Mouse (Mus musculus) liver, embryonic 14.5 days (tissue): ENCODE data around the gene Nhlrc2. TPM values are rescaled to one million over a fixed set of nuclear protein-coding genes. Genes with fewer than 3 reads are reported as not detected.

ENCODE experiments used
- ATAC-seq: fragments of 200-750 bp; cut with Nextera tagmentation; 2 replicates; pipeline ENCODE4 v1.8.0; 2017; ENCODE audit warnings: moderate number of reproducible peaks, mild to moderate bottlenecking, moderate library complexity; ENCODE audit not compliant: insufficient read depth
- DNase-seq, 3 experiments: peaks; one replicate each; pipeline ENCODE4 v3.0.0-alpha.2; 2012 to 2013; ENCODE audit warnings: low read depth in 3 of 3, low spot score in 3 of 3
- H3K27ac ChIP-seq: fragments of 300-500 bp; sonication (generic); 2 replicates; pipeline ENCODE4 v1.5.1; 2014; ENCODE audit warnings: moderate library complexity, mild to moderate bottlenecking, control low read depth, inconsistent platforms
- H3K27me3 ChIP-seq: fragments of 300-500 bp; sonication (generic); 2 replicates; pipeline ENCODE4 v1.6.1; 2014; ENCODE audit warnings: mild to moderate bottlenecking, low read length, moderate library complexity; ENCODE audit not compliant: control insufficient read depth, insufficient read depth
- H3K36me3 ChIP-seq: fragments of 300-500 bp; sonication (generic); replicated peaks from 2 replicates; pipeline ENCODE4 v1.6.1; 2014; ENCODE audit warnings: low read depth; ENCODE audit not compliant: control insufficient read depth, insufficient read depth
- H3K4me1 ChIP-seq, 2 experiments: fragments of 200-500 bp in 1 of 2; fragments of 300-500 bp in 1 of 2; sonication (generic) in 1 of 2; replicated peaks; 2 replicates each; pipeline ENCODE4 v1.6.1; 2012 to 2014; ENCODE audit warnings: antibody characterized with exemption in 1 of 2, inconsistent platforms in 1 of 2, low read length in 1 of 2; ENCODE audit not compliant: control insufficient read depth in 2 of 2, insufficient read depth in 2 of 2
- H3K4me2 ChIP-seq: fragments of 300-500 bp; sonication (generic); 2 replicates; pipeline ENCODE4 v1.6.1; 2014; ENCODE audit warnings: low read depth, mild to moderate bottlenecking, control low read depth, moderate library complexity
- H3K4me3 ChIP-seq, 2 experiments: fragments of 200-500 bp in 1 of 2; fragments of 300-500 bp in 1 of 2; sonication (generic) in 1 of 2; 2 replicates each; pipeline ENCODE4 v1.5.1; 2012 to 2014; ENCODE audit warnings: low read depth in 2 of 2, low read length in 2 of 2, mild to moderate bottlenecking in 2 of 2, control low read depth in 1 of 2, inconsistent platforms in 1 of 2, moderate library complexity in 1 of 2; ENCODE audit not compliant: insufficient read depth in 1 of 2
- H3K9ac ChIP-seq: fragments of 300-500 bp; sonication (generic); replicated peaks from 2 replicates; pipeline ENCODE4 v1.6.1; 2014; ENCODE audit warnings: mild to moderate bottlenecking, control low read depth, moderate library complexity
- H3K9me3 ChIP-seq: fragments of 300-500 bp; sonication (generic); 2 replicates; pipeline ENCODE4 v1.6.1; 2016; ENCODE audit warnings: low read length, mixed read lengths; ENCODE audit not compliant: control insufficient read depth
- CTCF ChIP-seq: IDR thresholded peaks from 2 replicates; pipeline ENCODE4 v1.5.1; 2016; ENCODE audit warnings: antibody characterized with exemption, low read depth, control low read depth
- EP300 ChIP-seq: IDR thresholded peaks from 2 replicates; pipeline ENCODE4 v1.6.1; 2016; ENCODE audit warnings: antibody characterized with exemption, low read depth
- WGBS: fragments of 180-500 bp; shearing (Covaris S2); extraction: QIAGEN DNeasy Blood & Tissue Kit; methylation state at CpG from one replicate; pipeline ENCODE4 v1.1.7; 2014; ENCODE audit not compliant: insufficient replicate concordance; 5-methylcytosine and 5-hydroxymethylcytosine counted together
- polyA plus RNA-seq, 2 experiments: library from polyadenylated mRNA; depleted of rRNA in 1 of 2; stranded (reverse) in 1 of 2; unstranded in 1 of 2; fragments of >200 nt; fragmentation: Nextera tagmentation in 1 of 2; extraction: Ambion mirVana in 1 of 2; gene quantifications; 2 replicates each; pipeline versions ENCODE4 v1.2.1 to v1.2.3; 2012 to 2014

Gene Nhlrc2
- polyA plus RNA-seq, 2 experiments: 5.0 to 6.9 TPM

DNA sequence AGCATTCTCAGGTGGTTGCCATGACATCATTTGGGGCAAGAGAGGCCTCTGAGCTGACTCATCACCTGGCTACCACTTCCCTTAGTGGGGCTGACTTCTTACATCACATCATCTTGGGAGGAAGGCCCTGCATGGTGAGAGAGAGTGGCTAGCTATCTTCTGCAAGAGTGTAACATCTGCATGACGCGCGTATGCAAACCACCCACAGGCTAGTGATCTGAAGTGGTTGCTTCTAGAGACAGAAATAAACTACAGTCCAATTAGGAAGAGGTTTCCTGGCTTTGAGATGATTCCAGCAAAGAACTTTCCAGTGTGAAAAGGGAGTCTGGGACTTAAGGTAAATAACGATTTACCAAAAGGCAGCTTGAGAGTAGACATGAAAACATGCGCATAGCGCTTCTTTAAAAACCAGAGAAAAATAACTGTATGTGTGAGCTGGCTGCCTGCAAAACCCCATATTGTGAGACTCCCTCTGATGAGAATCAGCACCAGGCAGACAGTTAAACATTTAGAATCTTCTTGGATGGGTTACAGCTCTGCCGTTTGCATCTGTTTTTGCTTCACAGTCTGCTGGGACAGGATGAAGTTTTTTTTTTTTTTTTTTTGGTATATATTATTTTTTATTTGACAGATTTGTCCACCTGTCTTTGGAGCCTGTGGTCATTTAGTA lies 99.5 kb downstream of the Nhlrc2 start:
- TF ChIP-seq EP300 (no peak), CTCF (no peak)
- no peak for DNase-seq
- H3K36me3 ChIP-seq: no peaks in the 10 kb centered on the region
- H3K4me2 ChIP-seq: no peak overlapping the region
- H3K27me3 ChIP-seq: no peaks in the 10 kb centered on the region
- no peaks in the 10 kb centered on the region for H3K4me1 ChIP-seq
- no peaks in the 10 kb centered on the region for H3K9me3 ChIP-seq
- H3K9ac ChIP-seq: no peak overlapping the region
- WGBS: 89% methylated on average over 7 of the region's 7 CpGs
- ATAC-seq: no peak
- no peak overlapping the region for H3K4me3 ChIP-seq
- no peak overlapping the region for H3K27ac ChIP-seq

DNA sequence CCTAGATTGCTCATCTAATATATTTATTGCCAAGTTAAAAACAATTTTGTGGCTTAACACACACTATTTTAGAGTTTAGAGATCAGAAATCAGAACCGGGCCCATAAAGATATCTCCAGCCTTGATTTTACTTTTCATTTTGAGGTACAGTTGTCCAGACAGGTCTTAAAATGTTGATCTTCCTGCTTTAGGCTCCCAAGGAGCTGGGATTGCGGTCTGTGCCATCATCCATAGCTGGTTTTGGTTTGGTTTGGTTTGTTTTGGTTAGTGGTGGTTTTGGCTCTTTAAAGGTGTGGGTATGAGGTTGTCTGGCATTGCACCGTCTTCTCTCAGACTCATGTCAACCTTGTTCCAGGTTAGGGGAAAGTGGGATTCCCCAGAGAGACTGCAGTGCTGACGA lies 103.2 kb downstream of the Nhlrc2 start:
- WGBS: 52% methylated on average over 4 of the region's 4 CpGs
- no peak for ATAC-seq
- H3K4me3 ChIP-seq: no peak overlapping the region
- no peak overlapping the region for H3K9ac ChIP-seq
- peaks cover 0 to 1% of the 10 kb centered on the region in 2 experiments; a peak in 2 of 4 replicates for H3K4me1 ChIP-seq
- DNase-seq: no peak
- no peak overlapping the region for H3K4me2 ChIP-seq
- no peak for TF ChIP-seq EP300
- TF ChIP-seq CTCF: no peak
- H3K27me3 ChIP-seq: no peaks in the 10 kb centered on the region
- H3K9me3 ChIP-seq: no peaks in the 10 kb centered on the region
- no peak overlapping the region for H3K27ac ChIP-seq
- H3K36me3 ChIP-seq: no peaks in the 10 kb centered on the region

DNA sequence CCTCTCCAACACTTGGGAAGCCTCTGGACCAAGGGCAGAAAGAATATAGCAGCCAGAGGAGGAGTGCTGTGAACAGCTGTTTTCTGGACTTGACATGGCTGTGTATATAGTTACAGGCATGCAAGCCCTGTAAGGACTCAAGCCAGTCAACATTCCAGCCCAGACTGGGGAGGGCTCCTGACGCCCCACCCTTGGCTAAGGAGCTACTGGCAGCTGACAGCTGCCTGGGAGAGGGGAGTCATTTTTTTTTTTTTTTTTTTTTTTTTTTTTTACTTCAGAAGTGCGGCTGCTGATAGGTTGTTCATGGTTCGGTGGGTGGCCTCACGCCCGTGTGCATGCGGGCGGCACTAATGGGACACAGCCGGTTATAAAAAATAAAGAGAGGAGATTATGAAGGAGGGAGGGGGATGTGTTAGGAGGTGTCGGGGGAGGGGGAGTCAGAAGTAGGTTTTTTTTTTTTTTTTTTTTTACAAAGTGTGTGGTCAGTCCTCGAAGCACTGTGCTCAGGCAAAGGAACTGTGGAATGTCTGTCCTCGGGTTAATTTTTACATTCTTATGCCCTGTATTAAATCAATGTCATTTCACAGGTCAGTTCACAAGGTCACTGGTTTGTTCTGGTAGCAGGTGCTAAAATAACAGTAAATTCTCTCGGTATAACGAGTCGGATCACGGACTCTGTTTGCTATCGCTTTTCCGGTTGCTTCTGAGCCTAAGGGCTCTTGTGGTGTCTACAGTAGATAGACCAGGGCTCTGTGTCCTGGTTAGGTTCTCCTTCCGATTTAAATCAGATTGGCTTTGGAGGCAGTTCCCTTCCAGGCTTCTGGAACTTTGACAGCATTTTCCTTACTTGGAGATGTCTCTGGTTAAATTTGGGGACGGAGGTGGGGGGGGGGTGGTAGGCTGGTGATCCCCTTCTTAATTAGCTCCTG lies 104.2 kb downstream of the Nhlrc2 start:
- Histone ChIP-seq H3K4me1 (peaks cover 0 to 1% of the 10 kb centered on the region in 2 experiments; a peak in 2 of 4 replicates), H3K4me2 (peak overlapping the region; percentile 29), H3K27me3 (no peaks in the 10 kb centered on the region), H3K9ac (no peak overlapping the region), H3K4me3 (no peak overlapping the region), H3K27ac (no peak overlapping the region), H3K9me3 (no peaks in the 10 kb centered on the region), H3K36me3 (no peaks in the 10 kb centered on the region)
- ATAC-seq (no peak), DNase-seq (no peak)
- 59% methylated on average over 19 of the region's 19 CpGs for WGBS
- TF ChIP-seq CTCF (no peak), EP300 (no peak)

Other genes starting within 250 kb of the Nhlrc2 start
- 0.06 and 0.10 TPM in 2 replicates for gene Nrap, start 158.2 kb upstream of the Nhlrc2 start, polyA plus RNA-seq (2012; rRNA removed)
- 0.05 and 0.06 TPM in 2 replicates for gene Nrap, start 158.2 kb upstream of the Nhlrc2 start, polyA plus RNA-seq (2014; fragmentation: Nextera tagmentation; extraction: Ambion mirVana)
- gene Casp7, start 151.1 kb upstream of the Nhlrc2 start, polyA plus RNA-seq (2012; rRNA removed): 6.7 and 9.5 TPM in 2 replicates
- gene Casp7, start 151.1 kb upstream of the Nhlrc2 start, polyA plus RNA-seq (2014; fragmentation: Nextera tagmentation; extraction: Ambion mirVana): 11.9 and 13.2 TPM in 2 replicates
- gene Plekhs1, start 86.6 kb upstream of the Nhlrc2 start, polyA plus RNA-seq (2012; rRNA removed): 0.02 and 0.08 TPM in 2 replicates
- gene Plekhs1, start 86.6 kb upstream of the Nhlrc2 start, polyA plus RNA-seq (2014; fragmentation: Nextera tagmentation; extraction: Ambion mirVana): not detected in 2 replicates
- gene Dclre1a, start within 50 bp of the Nhlrc2 start, polyA plus RNA-seq (2012; rRNA removed): 8.1 and 12.0 TPM in 2 replicates
- gene Dclre1a, start within 50 bp of the Nhlrc2 start, polyA plus RNA-seq (2014; fragmentation: Nextera tagmentation; extraction: Ambion mirVana): 17.1 and 17.9 TPM in 2 replicates
- gene Adrb1, start 173.9 kb downstream of the Nhlrc2 start, polyA plus RNA-seq (2012; rRNA removed): 0.26 and 0.30 TPM in 2 replicates
- gene Adrb1, start 173.9 kb downstream of the Nhlrc2 start, polyA plus RNA-seq (2014; fragmentation: Nextera tagmentation; extraction: Ambion mirVana): 0.20 and 0.29 TPM in 2 replicates